Mouse (Mus musculus): Measurements from ENCODE around the gene Cntfr.
"Not testable (repeated sequence)": the region's sequence is repeated elsewhere in the genome, so short reads cannot be mapped to it uniquely, and the experiment has no call there.

The Cntfr gene

DNA sequence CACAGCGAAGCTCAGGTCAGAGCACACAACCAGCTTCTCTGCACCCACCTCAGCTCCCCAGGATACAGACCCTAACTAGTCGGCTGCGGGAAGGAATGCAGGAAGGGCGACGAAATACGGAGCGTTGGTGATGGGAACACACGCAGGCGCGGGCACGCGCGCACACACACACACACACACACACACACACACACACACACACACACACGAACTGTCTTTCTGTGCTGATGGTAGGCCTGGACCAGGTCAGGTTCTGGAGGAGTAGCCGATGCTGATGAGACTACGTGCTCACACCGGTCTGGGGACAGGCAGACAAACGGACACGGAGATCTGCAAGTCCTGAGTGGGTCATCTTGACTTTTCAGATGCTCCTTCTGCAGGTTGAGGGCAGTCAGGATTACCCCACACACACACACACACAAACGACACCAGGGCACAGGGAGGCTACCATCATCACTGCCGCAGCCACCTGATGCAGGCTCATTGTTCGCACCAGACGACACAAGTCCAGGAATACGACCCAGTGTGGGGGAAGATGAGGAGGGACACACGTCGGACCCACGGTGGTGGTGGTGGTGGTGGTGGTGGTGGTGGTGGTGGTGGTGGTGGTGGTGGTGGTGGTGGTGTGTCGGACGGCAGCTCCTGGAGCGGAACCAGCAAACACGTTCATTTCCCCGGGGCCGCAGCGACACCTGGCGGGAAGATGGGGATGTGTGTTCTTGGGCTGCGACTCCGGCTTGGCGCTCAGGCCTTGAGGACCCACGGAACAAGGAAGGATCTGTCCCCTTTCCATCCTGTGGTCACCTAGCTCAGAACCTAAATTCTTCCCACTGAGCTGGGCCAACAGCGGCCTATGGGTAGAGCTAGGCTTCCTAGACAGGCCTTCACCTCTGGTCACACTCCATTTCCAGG is at the start of gene Cntfr:
TSS of gene Cntfr (minus strand) at position 160 of the 912 bp plus-strand sequence.
- not testable (repeated sequence) for DNase-seq (ENCODE audit: low read depth, low spot score)

DNA sequence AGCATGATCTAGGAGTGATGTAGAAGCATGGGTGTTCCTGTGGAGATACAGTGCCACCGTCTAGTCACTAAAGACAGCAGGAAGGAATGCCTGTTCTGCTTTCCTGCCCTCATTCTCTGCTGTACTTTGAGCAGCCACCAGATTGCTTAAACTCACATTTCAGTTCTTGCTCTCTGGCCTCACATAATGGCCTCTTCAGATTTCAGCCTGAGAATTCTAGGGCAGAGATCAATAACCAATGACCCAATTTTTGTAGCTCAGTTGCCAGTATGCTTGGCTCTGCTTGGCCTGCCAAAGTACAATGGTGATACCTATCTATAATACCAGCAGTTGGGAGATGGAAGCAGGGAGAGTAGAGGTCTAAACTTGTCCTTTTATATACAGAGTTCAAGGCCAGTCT is 48.1 kb upstream of the Cntfr start:
- no peak for DNase-seq (ENCODE audit: low read depth, low spot score)

DNA sequence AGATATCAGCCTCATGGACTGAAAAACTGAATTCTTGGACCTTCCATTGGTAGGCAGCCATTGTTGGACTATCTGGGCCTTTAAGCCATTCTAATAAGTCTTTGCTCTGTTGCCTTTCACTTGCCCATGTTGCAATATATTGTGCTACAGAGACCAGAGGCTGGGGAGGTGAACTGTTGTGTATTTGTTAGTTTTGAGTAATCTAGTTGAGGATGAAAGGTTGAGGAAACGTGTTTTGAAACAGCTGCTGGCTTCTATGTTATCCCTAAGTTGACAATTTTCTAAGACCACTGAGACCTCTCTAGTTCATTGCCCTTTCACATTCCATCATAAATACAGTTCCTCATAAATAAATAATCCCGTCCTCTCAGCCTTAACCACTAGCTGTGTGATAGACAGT is 47.2 kb upstream of the Cntfr start:
- DNase-seq (ENCODE audit: low read depth, low spot score), result no peak

DNA sequence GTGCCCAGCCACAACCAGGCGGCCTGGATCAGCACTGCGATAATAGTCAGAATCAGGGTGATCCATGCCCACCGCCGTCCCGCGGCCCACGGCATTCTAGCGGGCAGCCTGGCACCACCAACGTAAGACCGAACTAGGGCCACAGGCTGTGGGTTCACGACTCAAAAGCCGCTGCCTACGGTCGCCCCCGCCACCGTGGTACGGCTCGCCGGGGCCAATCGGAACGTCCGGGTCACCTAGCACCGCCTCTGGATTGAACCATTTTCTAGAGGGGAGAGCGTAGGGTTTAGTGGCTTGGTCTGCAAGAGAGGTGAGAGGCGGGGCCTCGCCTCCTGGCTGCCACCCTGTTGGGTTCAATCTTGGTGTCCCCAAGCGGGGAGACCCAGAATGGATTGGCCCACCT is 44.3 kb upstream of the Cntfr start:
- DNase-seq (ENCODE audit: low read depth, low spot score), result peak; percentile 92

DNA sequence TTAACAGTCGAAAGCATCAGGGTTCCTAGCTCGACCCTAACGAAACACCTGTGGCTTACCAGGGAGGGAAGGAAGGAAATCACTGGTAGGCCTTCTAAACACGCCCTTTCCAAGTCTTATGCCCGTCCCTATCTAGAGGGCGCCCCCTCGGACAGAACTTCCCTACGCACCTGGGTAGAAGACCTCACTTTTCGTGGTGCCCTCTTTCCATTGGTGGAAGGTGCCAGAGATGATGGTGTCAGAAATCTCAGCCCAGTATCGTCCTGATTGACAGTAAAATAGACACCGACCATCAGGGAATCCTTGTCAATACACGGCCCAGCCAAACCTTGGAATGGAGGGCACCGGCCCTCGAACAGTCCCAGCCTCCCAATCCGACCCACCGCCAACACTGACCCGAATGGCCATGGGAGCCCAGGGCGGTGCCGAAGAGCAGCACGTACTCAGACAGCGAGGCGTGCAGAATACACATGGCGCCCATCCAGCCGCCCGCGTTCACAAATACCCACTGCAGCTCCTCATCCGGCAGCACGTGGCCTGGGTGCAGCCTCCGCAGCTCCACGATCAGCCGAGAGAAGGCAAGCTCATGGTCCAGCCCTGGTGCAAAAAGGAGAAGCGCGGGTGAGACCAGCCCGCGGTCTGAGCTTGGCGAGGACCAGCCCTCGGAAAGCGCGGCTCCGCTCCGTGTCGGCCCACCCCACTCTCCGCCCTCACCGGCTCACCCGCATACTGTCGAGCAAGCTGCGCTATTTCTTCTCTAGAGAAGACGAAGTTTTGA is 43.7 kb upstream of the Cntfr start:
- no peak for DNase-seq (ENCODE audit: low read depth, low spot score)

DNA sequence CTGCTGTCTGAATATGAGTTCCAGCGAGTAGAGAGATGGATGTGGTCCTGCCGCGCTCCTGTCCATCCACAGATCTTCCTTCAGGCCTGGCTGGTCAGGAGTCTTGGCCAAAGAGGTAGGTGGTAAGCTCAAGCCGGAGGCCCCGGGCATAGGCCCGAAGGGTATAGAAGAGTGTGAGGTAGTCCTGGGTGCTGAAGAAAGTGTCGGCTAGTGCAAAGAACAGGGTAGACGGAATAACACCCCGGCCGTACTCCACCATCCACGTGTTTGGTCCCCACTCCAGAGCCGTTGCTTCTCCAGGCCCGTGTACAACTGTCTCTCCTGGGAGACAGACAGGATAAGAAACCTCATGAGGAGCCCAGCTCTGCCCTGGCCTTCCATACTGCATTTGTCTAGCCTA is 42.4 kb upstream of the Cntfr start:
- no peak for DNase-seq (ENCODE audit: low read depth, low spot score)

DNA sequence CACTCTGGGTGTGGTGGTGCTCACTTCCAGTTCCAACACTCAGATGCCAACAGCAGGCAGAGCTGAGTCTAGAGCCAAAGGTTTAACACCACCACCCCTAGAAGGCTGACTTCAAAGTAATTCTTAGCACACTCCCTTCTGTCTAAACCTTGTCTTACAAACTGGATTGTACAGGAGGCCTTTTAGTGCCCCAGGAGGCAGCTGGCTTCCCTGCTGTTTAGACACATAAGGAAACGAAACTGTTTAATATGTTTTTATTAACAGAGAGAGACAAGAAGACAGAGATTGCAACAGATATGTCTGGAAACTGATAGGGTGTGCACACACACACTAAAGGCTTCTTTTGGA is 41.3 kb upstream of the Cntfr start:
- no peak for DNase-seq (ENCODE audit: low read depth, low spot score)

DNA sequence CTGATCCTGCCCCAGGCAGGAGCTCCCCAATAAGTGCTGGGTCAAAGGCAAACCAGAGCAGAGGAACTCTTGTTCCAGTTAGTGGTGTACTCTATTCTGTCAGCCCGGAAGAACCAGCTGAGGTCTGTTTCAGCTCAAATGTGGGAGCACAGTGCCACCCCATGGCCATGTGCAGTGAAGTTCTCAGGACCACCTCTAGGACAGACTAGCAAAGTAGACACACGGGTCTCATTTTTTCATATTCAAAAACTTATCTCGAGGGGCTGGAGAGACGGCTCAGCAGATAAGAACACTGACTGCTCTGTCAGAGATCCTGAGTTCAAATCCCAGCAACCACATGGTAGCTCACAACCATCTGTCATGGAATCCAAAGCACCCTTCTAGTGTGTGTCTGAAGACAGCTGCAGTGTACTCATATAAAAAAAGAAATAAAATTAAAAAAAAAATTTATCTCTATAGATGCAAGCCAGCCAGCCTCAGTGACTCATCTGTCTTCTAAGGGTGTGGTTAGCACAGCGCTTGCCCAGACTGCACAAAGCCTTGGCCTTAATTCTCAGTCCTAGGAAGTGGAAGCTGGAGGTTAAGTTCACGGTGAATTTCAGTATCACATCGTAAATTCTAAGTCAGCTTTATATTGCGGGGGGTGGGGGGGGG is 40.8 kb upstream of the Cntfr start:
- no peak for DNase-seq (ENCODE audit: low read depth, low spot score)

DNA sequence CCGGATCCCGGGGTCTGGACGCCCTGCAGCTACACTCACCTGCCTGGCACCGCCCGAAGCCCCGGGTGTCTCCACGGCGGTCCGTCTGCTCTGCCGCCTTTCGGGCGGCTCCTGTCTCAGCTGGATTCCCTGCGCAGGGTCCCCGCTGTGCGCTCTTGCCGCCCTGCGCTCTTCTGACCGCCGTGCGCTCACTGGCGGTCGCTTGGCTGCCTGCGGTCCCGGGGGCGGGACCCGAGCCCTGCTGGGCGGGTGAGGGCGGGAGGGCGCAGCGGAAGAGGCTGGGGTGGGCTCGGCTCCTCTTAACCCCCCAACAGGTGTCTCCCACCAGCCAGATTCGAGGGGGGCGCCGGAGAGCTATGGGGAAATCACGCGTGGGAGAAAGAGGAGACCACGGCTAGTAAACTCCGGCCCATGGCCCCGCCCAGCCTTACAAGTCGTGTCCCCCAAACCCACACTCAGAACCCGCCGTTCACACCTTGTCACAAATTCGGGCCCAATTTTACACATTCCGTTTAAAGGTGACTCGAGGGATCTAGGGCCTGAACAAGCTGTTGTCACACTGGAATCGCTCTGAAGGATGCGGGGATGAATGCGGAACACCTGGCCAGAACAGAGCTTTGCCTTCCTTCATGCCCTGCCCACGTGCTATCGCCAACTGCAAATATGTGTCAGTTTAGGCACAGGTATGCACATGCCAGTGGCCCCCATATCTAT is 34.3 kb upstream of the Cntfr start, which contains the start of gene Arid3c:
TSS of gene Arid3c (minus strand) at position 91 of the 714 bp plus-strand sequence.
- DNase-seq (ENCODE audit: low read depth, low spot score), result no peak

DNA sequence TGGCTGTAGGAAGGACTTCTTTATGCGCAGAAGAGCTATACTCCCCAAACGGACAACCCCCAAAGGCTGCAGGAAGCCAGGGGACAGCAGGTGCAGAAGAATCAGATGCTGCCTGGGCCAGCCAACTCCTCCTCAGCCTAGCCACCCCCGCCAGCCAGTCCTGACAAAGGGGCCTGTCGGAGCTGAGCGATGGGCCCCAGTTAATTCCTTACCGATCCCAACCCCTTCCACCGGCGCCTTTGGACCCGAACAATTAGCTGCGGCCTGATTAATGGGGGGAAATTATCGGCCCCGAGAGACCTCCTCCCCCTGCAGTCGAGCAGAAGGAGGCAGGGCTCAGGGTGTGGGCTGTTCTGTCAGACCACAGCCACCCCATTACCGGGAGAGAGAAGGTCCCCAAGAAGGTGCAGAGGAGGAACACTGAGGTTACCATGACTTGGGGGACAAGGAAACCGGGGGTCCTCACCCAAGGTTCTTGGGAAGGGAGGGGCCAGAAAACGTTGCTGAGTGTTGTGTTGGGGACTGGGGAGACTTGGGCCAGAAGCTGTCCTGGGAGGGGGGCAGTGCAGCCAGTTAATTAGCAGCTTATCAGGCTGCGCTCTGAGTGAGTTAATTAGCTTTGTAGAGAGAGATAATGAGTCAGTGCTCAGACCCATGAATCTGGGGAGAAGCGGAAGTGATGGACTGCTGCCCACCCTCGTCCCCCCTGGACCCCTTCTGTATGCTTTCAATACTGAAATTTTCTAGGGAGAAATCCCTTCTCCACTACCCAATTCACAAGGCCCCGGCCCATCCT is 30.1 kb upstream of the Cntfr start:
- DNase-seq (ENCODE audit: low read depth, low spot score), result no peak

DNA sequence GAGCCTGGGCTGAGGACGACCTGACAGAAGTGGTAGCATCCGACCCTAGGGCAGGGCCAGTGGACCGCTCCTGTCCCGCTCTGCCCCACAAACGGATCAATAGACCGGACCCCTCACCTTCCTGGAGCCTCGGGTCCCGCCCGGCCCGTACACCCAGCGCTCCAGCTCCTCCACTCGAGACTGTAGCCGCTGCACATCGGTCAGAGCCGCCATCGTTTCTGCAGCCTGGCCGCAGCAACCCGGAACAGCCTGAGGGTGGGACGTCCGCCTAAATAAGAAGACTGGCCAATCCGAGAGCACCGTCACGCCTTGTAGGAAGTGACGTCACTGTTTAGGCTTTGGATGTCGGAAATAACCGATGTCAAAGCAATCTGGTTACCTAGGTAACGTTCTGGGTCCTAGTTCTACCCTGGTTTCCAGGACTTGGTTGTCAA is 26.0 kb upstream of the Cntfr start, which contains the start of gene Dctn3:
TSS of gene Dctn3 (minus strand) at position 253 of the 434 bp plus-strand sequence.
- peak; percentile 87 for DNase-seq (ENCODE audit: low read depth, low spot score)

DNA sequence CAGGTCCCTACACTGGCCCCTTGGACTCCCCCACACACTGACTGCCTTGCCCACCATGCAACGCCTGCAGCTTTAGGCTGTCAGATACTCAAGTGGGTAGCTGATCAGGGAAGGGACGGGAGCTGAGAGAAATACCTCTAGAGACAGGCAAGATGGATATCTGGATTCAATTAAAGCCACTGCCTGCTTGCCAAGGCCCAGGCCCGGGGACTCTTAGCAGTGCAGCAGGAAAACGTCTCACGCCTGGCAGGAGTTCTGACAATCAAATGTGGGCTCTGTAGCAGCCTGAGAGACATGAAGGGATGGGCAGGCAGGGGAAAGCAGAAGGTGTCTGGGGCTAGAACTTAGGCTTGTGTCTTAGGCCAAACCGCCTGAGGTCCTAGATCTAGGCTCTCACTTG is 19.9 kb upstream of the Cntfr start:
- DNase-seq (ENCODE audit: low read depth, low spot score), result no peak

DNA sequence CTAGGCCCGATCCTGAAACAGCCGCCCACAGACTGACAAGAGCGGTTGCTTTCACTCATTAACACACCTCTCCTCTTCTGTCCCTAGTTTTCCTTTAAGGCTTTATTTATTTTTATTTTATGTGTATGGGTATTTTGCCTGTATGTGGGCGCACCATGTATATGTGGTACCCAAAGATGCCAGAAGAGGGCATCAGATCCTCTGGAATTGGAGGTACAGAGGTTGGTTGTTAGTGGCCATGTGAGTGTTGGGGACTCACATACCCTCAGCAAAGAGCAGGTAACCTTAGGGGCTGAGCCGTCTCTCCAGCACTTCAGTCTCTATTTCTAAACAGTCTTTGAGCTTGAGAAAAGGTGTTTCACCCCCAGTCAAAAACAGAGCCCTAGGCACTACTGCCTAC is 18.7 kb upstream of the Cntfr start:
- DNase-seq (ENCODE audit: low read depth, low spot score), result no peak

DNA sequence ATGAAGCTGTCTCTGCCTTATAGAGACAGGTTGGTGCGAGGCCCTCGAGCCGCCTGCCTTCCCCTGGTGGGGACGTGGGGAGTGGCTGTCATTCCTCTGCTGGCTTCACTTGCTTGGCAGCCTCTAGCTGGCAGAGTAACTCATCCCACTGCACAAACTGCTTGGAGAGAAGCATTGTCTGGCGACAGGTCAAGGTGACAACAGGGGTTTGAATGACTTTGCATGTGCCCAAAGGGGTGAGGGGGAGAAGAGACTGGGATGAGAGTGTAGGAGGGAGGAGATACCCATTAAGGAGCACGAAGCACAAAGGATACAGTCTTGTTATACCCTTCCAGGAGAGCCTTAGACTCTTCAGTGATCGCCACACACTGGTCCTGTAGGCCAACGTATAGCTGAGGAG is 18.2 kb upstream of the Cntfr start:
- DNase-seq (ENCODE audit: low read depth, low spot score), result no peak

DNA sequence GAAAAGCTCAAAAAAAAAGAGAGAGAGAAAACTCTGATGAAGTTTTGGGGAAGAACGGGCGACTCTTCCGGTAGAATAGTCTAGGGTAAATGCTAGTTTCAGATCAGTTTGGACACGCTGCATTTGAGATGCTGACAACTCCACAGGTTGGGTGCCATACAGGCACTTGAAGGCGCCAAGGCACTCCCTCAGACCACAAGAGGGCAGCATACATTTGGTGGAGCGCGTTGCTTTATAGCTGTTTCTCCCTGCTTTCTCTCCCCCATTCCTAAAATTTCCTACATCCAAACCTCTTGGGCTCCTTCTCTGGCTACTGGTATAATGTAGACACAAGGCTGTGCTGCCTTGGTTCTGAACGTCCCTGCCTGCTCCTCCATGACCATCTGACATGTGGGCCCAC is 17.4 kb upstream of the Cntfr start:
- no peak for DNase-seq (ENCODE audit: low read depth, low spot score)

DNA sequence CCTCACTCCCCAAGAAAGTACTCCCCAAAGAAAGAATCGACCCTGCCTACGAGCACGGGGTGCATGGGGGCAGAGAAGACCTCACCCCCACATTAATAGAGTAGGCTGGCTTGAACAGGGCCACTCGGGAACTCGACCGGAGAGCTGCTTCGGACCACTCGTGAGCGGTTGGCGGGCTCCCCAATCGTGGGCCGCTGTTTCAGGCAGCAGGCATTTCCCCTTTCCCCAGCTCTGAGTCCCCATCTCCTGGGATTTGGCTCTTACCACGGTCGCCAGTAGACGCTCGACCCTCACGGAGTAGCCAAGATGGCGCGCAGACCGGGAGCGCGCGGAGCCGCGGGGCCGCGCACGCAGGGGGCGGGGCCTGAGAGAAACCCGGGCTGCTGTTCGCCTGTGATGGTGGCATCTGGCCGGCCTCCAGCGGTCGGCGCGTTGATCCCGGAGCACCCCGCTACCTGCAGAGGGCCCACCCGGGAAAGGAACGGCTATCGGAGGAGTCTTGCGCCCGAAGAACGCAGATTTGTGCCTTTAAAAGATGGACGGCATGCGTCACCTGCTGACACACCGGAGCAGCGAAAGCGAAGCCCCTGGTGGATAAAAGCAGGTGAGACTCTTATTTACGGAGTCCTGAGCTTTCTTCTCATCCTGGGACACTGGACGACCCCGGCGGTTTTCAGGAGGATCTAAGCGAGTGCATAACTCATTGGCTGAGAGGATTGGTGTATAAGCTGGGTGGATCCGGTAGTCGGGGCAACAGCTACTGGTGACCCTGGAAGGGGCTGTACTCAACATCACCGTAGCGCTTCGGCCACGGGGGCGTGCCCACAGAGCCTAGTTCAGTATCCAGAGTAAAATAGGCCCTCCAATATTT is 16.5 kb upstream of the Cntfr start, which contains the start of gene Rpp25l:
TSS of gene Rpp25l (minus strand) at position 338 of the 871 bp plus-strand sequence.
- DNase-seq (ENCODE audit: low read depth, low spot score), result peak; percentile 65

DNA sequence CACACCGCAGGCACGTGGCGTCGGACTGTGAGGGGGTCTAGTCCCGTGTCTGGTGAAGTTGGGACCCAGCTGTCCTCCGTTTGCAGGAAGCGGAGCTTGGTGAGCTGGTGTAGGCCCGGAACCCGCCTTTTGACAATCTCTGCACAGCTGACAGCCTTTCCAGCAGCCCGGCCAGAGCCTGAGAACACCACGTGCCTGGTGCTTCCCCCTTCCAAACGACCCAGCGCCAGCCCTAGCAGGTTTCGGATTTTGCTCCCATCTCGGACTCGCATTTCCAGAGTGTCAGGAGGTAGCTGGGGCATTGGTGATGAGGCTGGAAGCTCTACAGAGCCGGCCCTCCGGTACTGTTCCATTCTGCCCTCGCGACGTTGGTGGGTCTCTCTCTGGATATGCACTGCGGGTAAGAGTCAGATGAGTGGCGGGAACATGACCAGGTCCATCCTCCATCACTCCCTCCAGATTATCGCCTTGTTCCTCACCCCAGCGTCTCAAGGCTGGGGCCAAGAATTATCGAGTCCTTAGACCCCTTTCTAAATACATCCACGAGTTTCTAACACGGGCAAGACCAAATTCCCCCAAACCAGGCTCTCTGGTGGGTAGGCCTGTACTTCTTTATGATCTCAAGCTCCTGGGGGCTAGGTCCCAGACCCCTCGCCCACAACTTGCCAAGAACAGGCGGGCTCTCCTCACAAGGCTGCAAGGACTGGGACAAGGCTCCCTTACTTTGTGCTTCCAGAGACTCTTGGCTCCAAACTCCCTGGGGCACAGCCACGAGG is 15.7 kb upstream of the Cntfr start:
- DNase-seq (ENCODE audit: low read depth, low spot score), result no peak

DNA sequence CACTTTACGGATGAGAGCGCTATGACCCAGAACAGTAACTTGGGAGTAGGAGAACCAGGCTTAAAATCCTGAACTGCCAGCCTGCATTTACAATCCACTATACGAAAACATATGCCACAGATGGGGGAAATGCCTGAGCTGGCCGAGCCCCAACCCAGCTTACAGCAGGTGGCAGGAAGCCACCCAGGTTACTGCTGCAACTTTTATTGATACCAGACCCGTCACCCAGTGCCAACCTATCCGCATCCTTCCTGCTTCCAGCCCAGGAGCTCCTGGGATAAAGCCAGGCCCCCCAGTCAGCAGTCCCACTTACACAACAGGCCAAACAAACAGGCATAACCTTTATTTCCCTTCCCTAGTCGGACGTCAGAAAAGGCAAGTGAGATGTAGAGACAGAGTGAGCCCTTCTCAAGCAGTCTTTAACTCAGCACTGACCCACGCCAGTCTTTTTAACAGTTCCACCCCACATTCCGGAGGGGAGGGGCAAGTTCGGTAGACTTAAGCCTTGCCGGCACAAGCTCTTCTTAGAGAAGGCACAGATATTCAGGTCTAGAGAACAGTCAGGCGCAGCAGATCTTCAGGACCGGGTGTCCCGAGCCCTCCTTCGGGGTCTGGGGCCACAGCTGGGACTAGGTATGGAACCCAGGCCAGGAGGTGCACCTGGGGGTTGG is 15.0 kb upstream of the Cntfr start:
- no peak for DNase-seq (ENCODE audit: low read depth, low spot score)

All from retina, adult 2 months (tissue).